Mouse (Mus musculus): ENCODE data around the gene Syf2. TPM values are rescaled to one million over a fixed set of nuclear protein-coding genes. Genes with fewer than 3 reads are reported as not detected.

Gene Syf2
- polyA plus RNA-seq, 1 experiment: 19.2 TPM

- TF ChIP-seq POLR2A (IDR thresholded peaks at IDR 0.05; ENCODE audit: low read depth, low read length): no peak
- no peak for TF ChIP-seq CTCF (IDR thresholded peaks at IDR 0.05; ENCODE audit: extremely low read depth, insufficient read depth, insufficient read length, insufficient replicate concordance)
- Histone ChIP-seq H3K27me3 (ENCODE audit: control insufficient read depth, insufficient read depth, low read length) (no peaks in the 10 kb centered on the region), H3K4me1 (ENCODE audit: control insufficient read depth, insufficient read depth, insufficient read length) (peaks cover 29% of the 10 kb centered on the region; the same call in 1 of the 2 replicates), H3K36me3 (ENCODE audit: control insufficient read depth, insufficient read depth, low read length) (no peaks in the 10 kb centered on the region), H3K4me3 (ENCODE audit: extremely low read depth, insufficient read depth, insufficient read length) (no peak overlapping the region), H3K27ac (ENCODE audit: insufficient read depth, low read length) (no peak overlapping the region)
- DNase-seq (ENCODE audit: low read depth in 1 of 2, low spot score in 2 of 2): no peak
- WGBS: 51% methylated on average over 3 of the region's 3 CpGs
Observed at GRCm38 (mm10) chr4:134917194-134917593, 13.5 kb upstream of the Syf2 start.

- Histone ChIP-seq H3K27ac (ENCODE audit: insufficient read depth, low read length) (peak overlapping the region; percentile 75), H3K4me3 (ENCODE audit: extremely low read depth, insufficient read depth, insufficient read length) (no peak overlapping the region), H3K4me1 (ENCODE audit: control insufficient read depth, insufficient read depth, insufficient read length) (peaks cover 30% of the 10 kb centered on the region; the same call in 1 of the 2 replicates), H3K27me3 (ENCODE audit: control insufficient read depth, insufficient read depth, low read length) (no peaks in the 10 kb centered on the region), H3K36me3 (ENCODE audit: control insufficient read depth, insufficient read depth, low read length) (no peaks in the 10 kb centered on the region)
- TF ChIP-seq CTCF (IDR thresholded peaks at IDR 0.05; ENCODE audit: extremely low read depth, insufficient read depth, insufficient read length, insufficient replicate concordance) (no peak), POLR2A (IDR thresholded peaks at IDR 0.05; ENCODE audit: low read depth, low read length) (no peak)
- peak; percentile 55 to 69 for DNase-seq (ENCODE audit: low read depth in 1 of 2, low spot score in 2 of 2)
- WGBS: 11% methylated on average over 7 of the region's 7 CpGs
Observed at GRCm38 (mm10) chr4:134918381-134918780, 12.3 kb upstream of the Syf2 start.

GRCm38 (mm10) chr4:134919733-134920540 is 10.8 kb upstream of the Syf2 start:
- Histone ChIP-seq H3K27me3 (ENCODE audit: control insufficient read depth, insufficient read depth, low read length) (no peaks in the 10 kb centered on the region), H3K36me3 (ENCODE audit: control insufficient read depth, insufficient read depth, low read length) (peaks cover 6% of the 10 kb centered on the region), H3K27ac (ENCODE audit: insufficient read depth, low read length) (peak overlapping the region; percentile 78), H3K4me1 (ENCODE audit: control insufficient read depth, insufficient read depth, insufficient read length) (peaks cover 30% of the 10 kb centered on the region; the same call in 1 of the 2 replicates), H3K4me3 (ENCODE audit: extremely low read depth, insufficient read depth, insufficient read length) (no peak overlapping the region; the same call in 1 of the 2 replicates)
- WGBS: 8% methylated on average over 12 of the region's 12 CpGs
- peak; percentile 59 to 62 for DNase-seq (ENCODE audit: low read depth in 1 of 2, low spot score in 2 of 2)
- no peak for TF ChIP-seq CTCF (IDR thresholded peaks at IDR 0.05; ENCODE audit: extremely low read depth, insufficient read depth, insufficient read length, insufficient replicate concordance)

- WGBS: 82% methylated on average over 6 of the region's 6 CpGs
- H3K27ac ChIP-seq (ENCODE audit: insufficient read depth, low read length): peak overlapping the region; percentile 78
- DNase-seq (ENCODE audit: low read depth in 1 of 2, low spot score in 2 of 2): no peak
- no peak for TF ChIP-seq POLR2A (IDR thresholded peaks at IDR 0.05; ENCODE audit: low read depth, low read length)
- TF ChIP-seq CTCF (IDR thresholded peaks at IDR 0.05; ENCODE audit: extremely low read depth, insufficient read depth, insufficient read length, insufficient replicate concordance): no peak
- peaks cover 11% of the 10 kb centered on the region for H3K36me3 ChIP-seq (ENCODE audit: control insufficient read depth, insufficient read depth, low read length)
- H3K4me1 ChIP-seq (ENCODE audit: control insufficient read depth, insufficient read depth, insufficient read length): peaks cover 31% of the 10 kb centered on the region; the same call in 1 of the 2 replicates
- H3K27me3 ChIP-seq (ENCODE audit: control insufficient read depth, insufficient read depth, low read length): no peaks in the 10 kb centered on the region
- H3K4me3 ChIP-seq (ENCODE audit: extremely low read depth, insufficient read depth, insufficient read length): no peak overlapping the region
Observed at GRCm38 (mm10) chr4:134920631-134921030, 10.1 kb upstream of the Syf2 start.

- Histone ChIP-seq H3K4me1 (ENCODE audit: control insufficient read depth, insufficient read depth, insufficient read length) (peaks cover 34% of the 10 kb centered on the region; the same call in 1 of the 2 replicates), H3K36me3 (ENCODE audit: control insufficient read depth, insufficient read depth, low read length) (peaks cover 20% of the 10 kb centered on the region), H3K27ac (ENCODE audit: insufficient read depth, low read length) (peak overlapping the region; percentile 17; the same call in 1 of the 2 replicates), H3K27me3 (ENCODE audit: control insufficient read depth, insufficient read depth, low read length) (no peaks in the 10 kb centered on the region), H3K4me3 (ENCODE audit: extremely low read depth, insufficient read depth, insufficient read length) (no peak overlapping the region)
- no peak for TF ChIP-seq CTCF (IDR thresholded peaks at IDR 0.05; ENCODE audit: extremely low read depth, insufficient read depth, insufficient read length, insufficient replicate concordance)
- no peak for TF ChIP-seq POLR2A (IDR thresholded peaks at IDR 0.05; ENCODE audit: low read depth, low read length)
- no peak for DNase-seq (ENCODE audit: low read depth in 1 of 2, low spot score in 2 of 2)
- 99% methylated on average over 4 of the region's 4 CpGs for WGBS
Observed at GRCm38 (mm10) chr4:134921703-134922102, 9.0 kb upstream of the Syf2 start.

GRCm38 (mm10) chr4:134922111-134922924 is 8.4 kb upstream of the Syf2 start:
- H3K27me3 ChIP-seq (ENCODE audit: control insufficient read depth, insufficient read depth, low read length): no peaks in the 10 kb centered on the region
- 61% methylated on average over 10 of the region's 10 CpGs for WGBS
- TF ChIP-seq CTCF (IDR thresholded peaks at IDR 0.05; ENCODE audit: extremely low read depth, insufficient read depth, insufficient read length, insufficient replicate concordance) (no peak), POLR2A (IDR thresholded peaks at IDR 0.05; ENCODE audit: low read depth, low read length) (no peak)
- H3K4me3 ChIP-seq (ENCODE audit: extremely low read depth, insufficient read depth, insufficient read length): 0 out of 2 replicates have a peak overlapping the region, but pooled peaks have one; percentile 14
- peaks cover 32% of the 10 kb centered on the region; the same call in 1 of the 2 replicates for H3K4me1 ChIP-seq (ENCODE audit: control insufficient read depth, insufficient read depth, insufficient read length)
- DNase-seq (ENCODE audit: low read depth in 1 of 2, low spot score in 2 of 2): no peak
- H3K36me3 ChIP-seq (ENCODE audit: control insufficient read depth, insufficient read depth, low read length): peaks cover 25% of the 10 kb centered on the region
- H3K27ac ChIP-seq (ENCODE audit: insufficient read depth, low read length): peak overlapping the region; percentile 91
